Comparison of ENCODE assay signal across 22 mouse cellular contexts in genomic region chr4:44891344-44891743, GRCm38 (mm10).
"Had no signal": no experiment of that assay in that cellular context is flagged by ENCODE, and none has a peak within 500 bp of the region (broad histone marks: within the 10 kb centered on the region; RNA-seq: fewer than 3 reads in every experiment).

No protein-coding gene starts in this region.

- ATAC-seq: hindbrain, postnatal 0 days; intestine, embryonic 16.5 days had no signal

- H3K4me3 ChIP-seq: heart, adult 2 months; heart, embryonic 13.5 days; heart, embryonic 15.5 days; hindbrain, embryonic 13.5 days; hindbrain, embryonic 15.5 days; left cerebral cortex, adult 2 months; limb, embryonic 10.5 days; limb, embryonic 12.5 days had no signal

- DNase-seq: gastrocnemius, postnatal 14 days; gastrocnemius, postnatal 36 days; heart, adult 11 months; heart, adult 2 months; heart, postnatal 14 days; heart, postnatal 36 days; kidney, adult 11 months; kidney, adult 2 months; kidney, postnatal 14 days; kidney, postnatal 36 days; liver had no signal

- H3K4me2 ChIP-seq: heart, embryonic 11.5 days; heart, embryonic 13.5 days; heart, embryonic 15.5 days; hindbrain, embryonic 13.5 days; hindbrain, embryonic 15.5 days; limb, embryonic 12.5 days; liver, embryonic 11.5 days had no signal

- H3K9me3 ChIP-seq: heart, embryonic 13.5 days; heart, embryonic 15.5 days; hindbrain, embryonic 13.5 days; hindbrain, embryonic 15.5 days; limb, embryonic 10.5 days; limb, embryonic 12.5 days had no signal

- H3K4me1 ChIP-seq: heart, embryonic 13.5 days; heart, embryonic 15.5 days; hindbrain, embryonic 13.5 days; hindbrain, embryonic 15.5 days; limb, embryonic 10.5 days; limb, embryonic 12.5 days had no signal

- H3K9ac ChIP-seq: heart, embryonic 13.5 days; heart, embryonic 15.5 days; hindbrain, embryonic 13.5 days; hindbrain, embryonic 15.5 days; limb, embryonic 12.5 days had no signal

- H3K27me3 ChIP-seq: heart, embryonic 13.5 days; heart, embryonic 15.5 days; hindbrain, embryonic 13.5 days; hindbrain, embryonic 15.5 days; limb, embryonic 12.5 days had no signal

- H3K27ac ChIP-seq: heart, adult 2 months; heart, embryonic 13.5 days; heart, embryonic 15.5 days; hindbrain, embryonic 13.5 days; hindbrain, embryonic 15.5 days; hindbrain, postnatal 0 days; left cerebral cortex, adult 2 months; limb, embryonic 10.5 days had no signal
